Mouse (Mus musculus) lung, postnatal 10 days (tissue): ENCODE measurements around the gene Ttc21b.
"Not testable (repeated sequence)": the region's sequence is repeated elsewhere in the genome, so short reads cannot be mapped to it uniquely, and the experiment has no call there.

Source experiments
- DNase-seq: peaks from one replicate; pipeline ENCODE4 v3.0.0; 2021

Gene Ttc21b

GRCm38 (mm10) chr2:66256220-66257131 is at the start of gene Ttc21b:
Gene Ttc21b, minus strand, starts transcription at chr2:66256617.
- DNase-seq = peak; percentile 98

DNA sequence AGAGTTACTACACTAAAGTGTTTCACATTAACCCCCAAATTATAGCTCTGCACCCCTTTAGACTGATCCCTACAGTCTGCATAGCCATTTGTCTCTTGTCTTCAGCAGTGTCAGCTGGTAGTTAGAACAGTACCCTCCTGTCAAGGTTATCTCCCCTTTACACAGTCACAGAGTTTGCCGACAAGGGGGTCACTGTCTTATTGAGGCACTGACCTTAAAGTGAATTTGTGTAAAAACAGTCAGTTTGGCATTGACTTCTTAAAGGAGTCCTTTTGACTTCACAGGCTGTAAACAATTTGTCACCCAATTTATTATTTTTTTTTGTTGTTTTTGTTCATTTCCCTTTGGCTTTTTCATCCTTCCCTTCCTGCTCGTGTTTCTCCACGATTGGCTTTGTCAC is 16.1 kb upstream of the Ttc21b start:
- no peak for DNase-seq

GRCm38 (mm10) chr2:66244013-66244412 is 12.4 kb downstream of the Ttc21b start:
- DNase-seq = no peak

GRCm38 (mm10) chr2:66240334-66240733 is 16.1 kb downstream of the Ttc21b start:
- DNase-seq = no peak

DNA sequence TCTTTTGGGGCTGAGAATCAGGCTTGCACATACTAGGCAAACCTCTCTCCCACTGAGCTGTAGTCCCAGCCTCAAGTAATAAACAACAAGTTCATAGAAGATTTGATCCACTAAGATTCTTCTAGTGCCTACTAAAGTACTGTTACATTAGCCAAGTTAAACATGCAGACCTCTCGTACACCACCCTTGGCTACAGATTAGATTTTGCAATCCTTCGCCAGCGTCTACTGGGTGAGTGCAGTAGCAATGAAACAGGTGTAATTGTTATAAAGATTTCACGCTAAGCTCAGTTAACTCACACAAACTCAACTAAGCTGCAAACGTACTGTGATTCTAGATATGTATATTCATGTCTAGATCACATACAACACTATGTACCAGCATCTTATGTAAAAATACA is 17.5 kb downstream of the Ttc21b start:
- peak; percentile 10 for DNase-seq

DNA sequence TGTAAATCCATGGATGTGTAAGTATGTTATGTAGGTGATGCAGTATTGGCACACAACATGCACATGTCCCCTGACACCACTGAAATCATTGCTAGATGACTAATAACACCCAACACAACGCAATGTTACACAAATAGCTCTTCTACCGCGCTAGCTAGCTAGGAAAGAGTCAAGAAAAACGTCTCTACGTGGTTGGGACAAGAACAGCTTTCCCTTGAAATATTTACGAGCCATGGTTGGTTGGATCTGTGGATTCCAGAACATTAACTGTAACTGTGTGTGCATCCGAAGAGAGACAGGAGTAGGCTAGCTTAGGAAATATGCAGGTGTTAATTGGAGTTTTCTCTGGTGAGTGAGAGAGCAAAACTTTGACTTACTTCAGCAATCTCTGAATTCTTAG is 35.5 kb downstream of the Ttc21b start:
- no peak for DNase-seq

DNA sequence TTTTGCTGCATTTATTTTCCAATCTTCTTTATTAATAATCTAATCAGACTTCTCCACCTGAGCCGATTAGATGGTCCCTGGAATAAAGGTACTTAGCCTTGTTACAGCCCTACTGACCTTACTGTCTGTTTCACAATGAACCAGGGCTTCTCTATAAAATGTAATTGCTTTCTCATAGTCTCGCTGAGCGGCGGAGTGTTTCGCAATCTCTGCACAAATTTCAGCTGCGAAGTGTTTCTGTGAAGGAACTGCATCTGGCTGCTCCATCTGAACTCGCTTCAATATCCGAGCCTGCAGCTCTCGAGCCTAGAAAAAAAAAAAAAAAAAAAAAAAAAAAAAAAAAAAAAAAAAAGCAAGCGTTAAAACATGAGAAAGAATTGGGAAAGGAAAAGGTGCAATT is 46.5 kb downstream of the Ttc21b start:
- peak; percentile 30 for DNase-seq

DNA sequence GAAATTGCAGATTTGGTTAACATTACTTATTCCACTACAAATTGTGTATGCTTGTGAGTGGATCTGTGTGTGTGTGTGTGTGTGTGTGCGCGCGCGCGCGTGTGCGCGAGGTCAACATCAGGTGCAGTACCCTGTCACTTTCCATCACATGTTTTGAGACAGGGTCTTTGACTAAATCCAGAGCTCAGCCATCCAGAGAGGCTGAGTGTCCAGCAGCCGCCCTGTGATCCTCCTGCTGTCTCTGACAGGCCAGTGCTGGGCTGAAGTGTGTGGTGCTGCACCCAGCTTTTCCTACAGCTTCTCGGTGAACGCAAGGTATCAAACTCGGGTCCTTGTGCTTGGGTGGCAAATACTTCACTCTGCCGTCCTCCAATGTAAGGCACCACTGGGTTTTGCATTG is 47.1 kb downstream of the Ttc21b start:
- DNase-seq = no peak

- DNase-seq = no peak
Measured at GRCm38 (mm10) chr2:66206796-66207195, 49.6 kb downstream of the Ttc21b start.

- no peak for DNase-seq
Measured at GRCm38 (mm10) chr2:66204218-66204617, 52.2 kb downstream of the Ttc21b start.

DNA sequence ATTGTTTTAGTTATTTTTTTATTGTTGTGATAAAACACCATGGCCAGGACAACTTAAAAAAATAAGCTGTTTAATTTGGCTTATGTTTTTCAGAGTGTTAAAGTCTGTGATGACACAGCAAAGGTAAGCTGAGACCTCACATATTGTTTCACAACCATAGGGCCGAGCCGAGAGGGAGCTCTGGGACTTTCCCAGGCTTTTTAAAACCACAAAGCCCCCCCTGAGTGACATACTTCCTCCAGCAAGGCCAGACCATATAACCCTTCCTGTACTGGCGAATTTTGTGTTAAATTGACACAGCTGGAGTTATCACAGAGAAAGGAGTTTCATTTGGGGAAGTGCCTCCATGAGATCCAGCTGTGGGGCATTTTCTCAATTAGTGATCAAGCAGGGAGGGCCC is 56.2 kb downstream of the Ttc21b start:
- no peak for DNase-seq

GRCm38 (mm10) chr2:66191691-66192100 is 64.7 kb downstream of the Ttc21b start:
- no peak for DNase-seq

GRCm38 (mm10) chr2:66190157-66190556 is 66.3 kb downstream of the Ttc21b start:
- no peak for DNase-seq

DNA sequence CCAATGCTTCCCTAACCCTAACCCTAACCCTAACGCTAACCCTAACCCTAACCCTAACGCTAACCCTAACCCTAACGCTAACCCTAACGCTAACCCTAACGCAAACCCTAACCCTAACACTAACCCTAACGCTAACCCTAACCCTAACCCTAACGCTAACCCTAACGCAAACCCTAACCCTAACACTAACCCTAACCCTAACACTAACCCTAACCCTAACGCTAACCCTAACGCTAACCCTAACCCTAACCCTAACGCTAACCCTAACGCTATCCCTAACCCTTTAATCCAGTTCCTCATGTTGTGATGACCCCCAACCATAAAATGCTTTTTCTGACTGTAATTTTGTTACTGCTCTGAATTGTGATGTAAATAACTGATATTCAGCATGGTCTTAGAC is 67.2 kb downstream of the Ttc21b start:
- DNase-seq = not testable (repeated sequence)

GRCm38 (mm10) chr2:66187520-66187919 is 68.9 kb downstream of the Ttc21b start:
- no peak for DNase-seq

DNA sequence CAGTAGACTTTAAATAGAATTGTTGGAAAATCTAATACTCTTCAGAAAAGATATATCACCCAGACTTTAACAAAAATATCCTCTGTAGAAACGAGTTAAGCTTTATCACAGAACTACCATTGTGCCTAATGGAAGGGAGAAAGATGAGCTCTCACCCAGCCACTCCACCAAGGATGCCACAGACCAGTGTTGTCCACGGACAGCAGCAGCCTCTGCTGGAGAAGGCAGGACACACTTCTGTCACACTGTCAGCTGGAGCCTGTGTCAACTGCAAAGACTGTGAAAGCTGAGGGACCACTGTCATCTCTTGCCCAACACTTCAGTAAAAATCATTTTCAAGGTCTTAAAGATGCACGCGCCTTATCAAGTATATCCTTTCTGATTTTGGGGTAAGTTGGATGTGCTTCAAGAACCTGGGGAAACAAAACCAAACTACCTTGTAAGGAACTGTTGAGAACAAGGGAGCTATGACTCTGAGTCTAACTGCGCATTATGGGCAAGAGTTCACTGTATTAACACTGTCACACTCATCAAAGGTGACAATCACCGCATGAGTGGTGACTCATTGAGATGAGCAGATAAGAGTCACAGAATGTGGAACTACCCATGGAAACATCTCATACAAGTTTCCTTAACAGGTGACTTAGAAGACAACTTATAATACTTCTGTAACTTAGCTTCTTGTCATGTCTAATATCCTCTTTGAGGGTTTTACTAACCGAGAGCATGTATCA is 71.8 kb downstream of the Ttc21b start:
- peak; percentile 19 for DNase-seq

DNA sequence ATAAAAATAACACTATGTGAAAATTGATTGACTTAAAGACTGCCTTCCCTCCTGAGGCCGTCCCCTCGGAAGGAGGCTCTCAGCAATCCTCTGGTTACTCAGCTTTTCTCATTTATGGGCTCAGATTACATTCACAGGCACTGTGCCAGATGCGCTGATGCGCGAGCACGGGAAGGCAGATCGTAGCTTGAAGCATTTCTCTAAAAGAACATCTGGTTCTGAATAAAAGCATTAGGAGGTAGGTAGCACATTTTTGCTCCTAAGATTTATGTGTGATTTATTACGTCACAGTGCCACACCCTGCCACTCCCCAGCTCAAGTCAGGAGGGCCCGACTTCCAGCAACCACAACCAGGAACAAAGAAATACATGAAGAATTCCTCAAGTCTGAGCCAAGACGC is 76.1 kb downstream of the Ttc21b start:
- DNase-seq = peak; percentile 58

GRCm38 (mm10) chr2:66179782-66180181 is 76.6 kb downstream of the Ttc21b start:
- DNase-seq = peak; percentile 9

DNA sequence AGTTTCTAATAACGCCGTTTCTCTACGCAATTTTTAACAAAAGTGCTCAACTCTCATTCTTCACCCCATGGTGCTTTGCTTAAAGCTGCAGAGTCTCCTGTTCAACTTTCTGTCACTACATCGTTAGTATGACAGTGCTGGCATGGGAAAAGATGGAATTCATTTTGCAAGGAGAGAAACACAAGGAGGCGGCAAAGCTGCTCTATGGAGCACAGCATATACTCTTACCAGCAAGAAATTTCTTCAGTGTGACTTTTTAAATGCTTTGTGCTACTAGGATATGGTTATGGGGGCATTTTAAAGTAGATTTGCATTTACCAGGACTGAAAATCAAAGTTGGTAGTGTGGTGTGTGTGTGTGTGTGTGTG is 77.6 kb downstream of the Ttc21b start:
- no peak for DNase-seq

DNA sequence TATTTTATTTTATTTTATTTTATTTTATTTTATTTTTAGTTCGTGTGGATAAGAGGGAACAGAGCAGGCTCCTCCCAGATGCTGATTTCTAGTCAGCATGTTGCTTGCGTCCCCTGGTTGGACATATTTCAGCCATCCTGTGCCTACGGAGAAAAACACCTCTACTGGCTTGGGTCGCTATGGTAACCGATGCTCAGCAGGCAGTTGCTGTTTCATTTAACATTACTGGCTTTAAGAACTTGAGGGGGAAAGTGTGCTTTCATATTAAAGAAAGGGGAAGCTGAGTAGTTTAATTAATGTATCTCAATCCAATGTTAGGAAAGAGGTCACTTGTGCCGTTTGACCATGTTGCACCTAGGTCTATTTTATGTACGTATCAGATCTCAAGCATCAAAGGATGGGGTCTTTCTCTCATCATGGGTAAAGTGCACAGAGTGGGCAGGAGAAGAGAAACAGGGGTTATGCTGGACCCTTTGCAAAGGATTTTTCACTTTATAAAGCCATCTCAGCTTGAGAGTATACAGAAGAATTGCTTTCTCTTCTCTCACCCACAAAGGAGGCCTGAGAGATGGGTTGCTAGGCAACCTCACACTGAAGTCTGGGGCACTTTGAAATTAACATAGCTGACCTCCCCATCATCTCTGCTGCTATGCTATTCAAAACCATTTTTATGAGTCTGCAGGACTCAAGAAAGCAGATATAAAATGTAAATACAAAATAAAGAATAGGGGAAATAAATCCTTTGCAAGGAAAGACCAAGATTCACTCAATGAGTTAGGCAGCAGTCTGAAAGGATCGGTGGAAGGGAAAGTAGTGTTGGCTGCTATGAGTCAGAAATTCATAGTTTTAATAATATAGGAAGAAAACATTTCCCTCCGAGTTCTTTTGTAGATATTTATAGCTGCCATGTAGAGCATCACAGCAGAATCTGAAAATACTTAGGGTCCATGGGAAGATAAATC is 78.2 kb downstream of the Ttc21b start:
- no peak for DNase-seq

GRCm38 (mm10) chr2:66177017-66177416 is 79.4 kb downstream of the Ttc21b start:
- no peak for DNase-seq

DNA sequence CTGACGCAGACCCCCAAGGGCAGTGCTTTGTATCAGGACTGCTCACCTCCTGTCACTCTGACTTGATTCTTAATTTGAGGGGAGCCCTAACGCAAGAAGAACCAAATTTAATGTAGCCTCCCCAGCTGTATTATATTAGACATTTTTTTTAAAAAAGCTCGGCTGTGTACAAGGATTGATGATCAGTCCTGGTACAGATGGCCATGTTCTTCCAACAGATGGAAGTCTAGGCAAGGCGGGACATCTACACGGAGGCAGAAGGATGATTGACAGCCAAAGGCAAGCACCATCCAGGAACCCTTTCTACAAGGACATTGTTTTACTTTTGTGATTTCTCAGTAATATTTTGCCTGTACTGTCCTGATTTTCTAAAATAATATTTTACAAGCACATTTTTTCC is 83.3 kb downstream of the Ttc21b start:
- DNase-seq = no peak

GRCm38 (mm10) chr2:66171643-66172042 is 84.8 kb downstream of the Ttc21b start:
- DNase-seq = no peak
